Mouse (Mus musculus) heart, postnatal 0 days (tissue): ENCODE results near the gene Dlg2. TPM values are rescaled to one million over a fixed set of nuclear protein-coding genes. Genes with fewer than 3 reads are reported as not detected.
A peak's percentile ranks its signal among the peaks of the same experiment; 100 is the strongest.

Experiments
- ATAC-seq: fragments of 200-750 bp; cut with Nextera tagmentation; 2 replicates; pipeline ENCODE4 v1.8.0; 2017; ENCODE audit warnings: low read depth, moderate number of reproducible peaks, moderate library complexity; ENCODE audit not compliant: insufficient read depth
- DNase-seq: peaks from one replicate; pipeline ENCODE4 v3.0.0-alpha.2; 2016; ENCODE audit warnings: low spot score
- H3K27ac ChIP-seq: fragments of 300-500 bp; sonication (generic); 2 replicates; pipeline ENCODE4 v1.5.1; 2014; ENCODE audit warnings: low read depth, mild to moderate bottlenecking
- H3K27me3 ChIP-seq: fragments of 300-500 bp; sonication (generic); 2 replicates; pipeline ENCODE4 v1.6.1; 2014; ENCODE audit warnings: low read length, mixed read lengths; ENCODE audit not compliant: control insufficient read depth, insufficient read depth
- H3K36me3 ChIP-seq: fragments of 300-500 bp; sonication (generic); replicated peaks from 2 replicates; pipeline ENCODE4 v1.6.1; 2014; ENCODE audit warnings: low read length, mixed read lengths; ENCODE audit not compliant: control insufficient read depth, insufficient read depth
- H3K4me1 ChIP-seq: fragments of 300-500 bp; sonication (generic); 2 replicates; pipeline ENCODE4 v1.6.1; 2014; ENCODE audit warnings: antibody characterized with exemption; ENCODE audit not compliant: control insufficient read depth, insufficient read depth
- H3K4me2 ChIP-seq: fragments of 300-500 bp; sonication (generic); 2 replicates; pipeline ENCODE4 v1.6.1; 2014; ENCODE audit warnings: low read depth, mild to moderate bottlenecking, low read length, moderate library complexity
- H3K4me3 ChIP-seq: fragments of 300-500 bp; sonication (generic); 2 replicates; pipeline ENCODE4 v1.5.1; 2014; ENCODE audit warnings: low read depth, low read length
- H3K9ac ChIP-seq: fragments of 300-500 bp; sonication (generic); replicated peaks from 2 replicates; pipeline ENCODE4 v1.6.1; 2014; ENCODE audit warnings: low read depth, low read length, mixed read lengths
- H3K9me3 ChIP-seq: fragments of 300-500 bp; sonication (generic); replicated peaks from 2 replicates; pipeline ENCODE4 v1.6.1; 2016; ENCODE audit warnings: low read length; ENCODE audit not compliant: control insufficient read depth
- CTCF ChIP-seq: IDR thresholded peaks from 2 replicates; pipeline ENCODE4 v1.5.1; 2016; ENCODE audit warnings: antibody characterized with exemption, control low read depth, low read depth
- EP300 ChIP-seq: IDR thresholded peaks from 2 replicates; pipeline ENCODE4 v1.6.1; 2016; ENCODE audit warnings: antibody characterized with exemption, low read depth
- WGBS: fragments of 180-500 bp; shearing (Covaris S2); extraction: QIAGEN DNeasy Blood & Tissue Kit; methylation state at CpG from one replicate; pipeline ENCODE4 v1.1.7; 2014; 5-methylcytosine and 5-hydroxymethylcytosine counted together
- polyA plus RNA-seq: library from polyadenylated mRNA; unstranded; fragments of >200 nt; fragmentation: Nextera tagmentation; extraction: Ambion mirVana; gene quantifications from 2 replicates; pipeline ENCODE4 v1.2.1, GENCODE M21; 2015
- total RNA-seq: library from RNA; depleted of rRNA; stranded (reverse); fragments of >200 nt; gene quantifications from 2 replicates; pipeline ENCODE4 v1.2.3, GENCODE M21; 2014; ENCODE audit warnings: low replicate concordance

Dlg2 gene
- total and polyA plus RNA-seq, 2 experiments from 2014 or later: 1.3 to 2.3 TPM

GRCm38 (mm10) chr7:91423784-91424183 is 947.3 kb downstream of the Dlg2 start:
- no peak overlapping the region for H3K9ac ChIP-seq
- no peak overlapping the region for H3K27ac ChIP-seq
- no peaks in the 10 kb centered on the region for H3K27me3 ChIP-seq
- 66% methylated on average over 4 of the region's 4 CpGs for WGBS
- TF ChIP-seq CTCF: no peak
- TF ChIP-seq EP300: no peak
- H3K4me3 ChIP-seq: no peak overlapping the region
- no peaks in the 10 kb centered on the region for H3K4me1 ChIP-seq
- no peaks in the 10 kb centered on the region for H3K9me3 ChIP-seq
- H3K36me3 ChIP-seq: no peaks in the 10 kb centered on the region
- DNase-seq (no peak), ATAC-seq (no peak)
- no peak overlapping the region for H3K4me2 ChIP-seq

GRCm38 (mm10) chr7:91429712-91430275 is 953.3 kb downstream of the Dlg2 start:
- DNase-seq (no peak), ATAC-seq (no peak)
- WGBS: 77% methylated on average over 5 of the region's 5 CpGs
- H3K27ac ChIP-seq: no peak overlapping the region
- no peak overlapping the region for H3K9ac ChIP-seq
- H3K27me3 ChIP-seq: no peaks in the 10 kb centered on the region
- no peak overlapping the region for H3K4me2 ChIP-seq
- H3K9me3 ChIP-seq: no peaks in the 10 kb centered on the region
- no peak overlapping the region for H3K4me3 ChIP-seq
- TF ChIP-seq CTCF (no peak), EP300 (no peak)
- no peaks in the 10 kb centered on the region for H3K4me1 ChIP-seq
- no peaks in the 10 kb centered on the region for H3K36me3 ChIP-seq

GRCm38 (mm10) chr7:91431594-91432240 is 955.2 kb downstream of the Dlg2 start:
- DNase-seq (peak; percentile 17), ATAC-seq (no peak)
- Histone ChIP-seq H3K27me3 (no peaks in the 10 kb centered on the region), H3K9me3 (no peaks in the 10 kb centered on the region), H3K9ac (no peak overlapping the region), H3K4me2 (no peak overlapping the region), H3K4me3 (no peak overlapping the region), H3K36me3 (no peaks in the 10 kb centered on the region), H3K27ac (no peak overlapping the region), H3K4me1 (no peaks in the 10 kb centered on the region)
- 37% methylated on average over 11 of the region's 11 CpGs for WGBS
- TF ChIP-seq CTCF: peak; percentile 76
- TF ChIP-seq EP300: no peak

- no peaks in the 10 kb centered on the region for H3K36me3 ChIP-seq
- 80% methylated on average over 4 of the region's 4 CpGs for WGBS
- H3K9ac ChIP-seq: no peak overlapping the region
- no peak for DNase-seq
- H3K4me1 ChIP-seq: no peaks in the 10 kb centered on the region
- no peak overlapping the region for H3K4me3 ChIP-seq
- H3K9me3 ChIP-seq: no peaks in the 10 kb centered on the region
- no peak overlapping the region for H3K27ac ChIP-seq
- H3K4me2 ChIP-seq: no peak overlapping the region
- H3K27me3 ChIP-seq: no peaks in the 10 kb centered on the region
- ATAC-seq: no peak
- TF ChIP-seq EP300: no peak
- TF ChIP-seq CTCF: no peak
Measured at GRCm38 (mm10) chr7:91432563-91432962, 956.1 kb downstream of the Dlg2 start.

- no peaks in the 10 kb centered on the region for H3K36me3 ChIP-seq
- no peaks in the 10 kb centered on the region for H3K27me3 ChIP-seq
- H3K9ac ChIP-seq: no peak overlapping the region
- no peak overlapping the region for H3K4me3 ChIP-seq
- 68% methylated on average over 5 of the region's 5 CpGs for WGBS
- no peak for ATAC-seq
- H3K4me2 ChIP-seq: no peak overlapping the region
- no peaks in the 10 kb centered on the region for H3K9me3 ChIP-seq
- no peak for TF ChIP-seq CTCF
- TF ChIP-seq EP300: no peak
- H3K4me1 ChIP-seq: no peaks in the 10 kb centered on the region
- no peak overlapping the region for H3K27ac ChIP-seq
- DNase-seq: no peak
Measured at GRCm38 (mm10) chr7:91434739-91435138, 958.3 kb downstream of the Dlg2 start.

GRCm38 (mm10) chr7:91440326-91440725 is 963.9 kb downstream of the Dlg2 start:
- TF ChIP-seq CTCF (no peak), EP300 (no peak)
- H3K4me3 ChIP-seq: no peak overlapping the region
- H3K27ac ChIP-seq: no peak overlapping the region
- no peak overlapping the region for H3K4me2 ChIP-seq
- no peaks in the 10 kb centered on the region for H3K9me3 ChIP-seq
- no peaks in the 10 kb centered on the region for H3K36me3 ChIP-seq
- H3K9ac ChIP-seq: no peak overlapping the region
- no peaks in the 10 kb centered on the region for H3K27me3 ChIP-seq
- ATAC-seq (no peak), DNase-seq (no peak)
- no peaks in the 10 kb centered on the region for H3K4me1 ChIP-seq
- WGBS: 70% methylated on average over 6 of the region's 6 CpGs
